Mouse (Mus musculus) olfactory bulb, adult 2 months (tissue): Measurements from ENCODE around the gene Strn.

ENCODE experiments used
- CTCF ChIP-seq: fragments of 200-500 bp; IDR thresholded peaks from 2 replicates; pipeline ENCODE4 v1.5.1; 2012; ENCODE audit warnings: low read depth, mild to moderate bottlenecking, low read length, moderate library complexity; ENCODE audit not compliant: insufficient read depth
- POLR2A ChIP-seq: fragments of 200-500 bp; IDR thresholded peaks from 2 replicates; pipeline ENCODE4 v1.6.1; 2012; ENCODE audit warnings: mild to moderate bottlenecking, low read depth, low read length, moderate library complexity; ENCODE audit not compliant: insufficient read depth

DNA sequence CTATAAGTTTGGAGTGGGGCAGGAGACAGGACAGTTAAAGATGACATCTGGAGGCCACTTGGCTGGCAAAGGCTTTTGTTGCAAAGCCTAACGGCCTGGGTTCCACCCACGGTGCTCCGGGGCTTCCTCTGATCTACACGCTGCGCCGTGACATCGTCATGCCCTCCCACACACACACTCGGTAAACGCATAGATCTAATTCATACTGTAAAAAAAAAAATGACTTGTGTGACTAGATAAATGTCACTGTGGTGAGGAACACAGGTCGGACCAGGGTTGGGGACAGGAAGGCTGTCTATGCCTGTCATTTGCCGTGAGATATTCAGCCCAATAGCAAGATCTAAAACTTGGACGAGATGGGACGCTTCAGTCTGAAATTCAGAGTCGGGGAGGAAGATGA, 134.7 kb downstream of the Strn start:
- no peak for TF ChIP-seq POLR2A
- TF ChIP-seq CTCF: no peak
